Mouse (Mus musculus): ENCODE results near the gene Nkain2. TPM values are rescaled to one million over a fixed set of nuclear protein-coding genes. Genes with fewer than 3 reads are reported as not detected.
"Not testable (repeated sequence)": the region's sequence is repeated elsewhere in the genome, so short reads cannot be mapped to it uniquely, and the experiment has no call there.

The Nkain2 gene
- polyA plus RNA-seq, 1 experiment from 2014 or later = 8.2 TPM

- no peaks in the 10 kb centered on the region for H3K9me3 ChIP-seq (replicated peaks)
Measured at GRCm38 (mm10) chr10:32738989-32739388, 151.3 kb downstream of the Nkain2 start.

DNA sequence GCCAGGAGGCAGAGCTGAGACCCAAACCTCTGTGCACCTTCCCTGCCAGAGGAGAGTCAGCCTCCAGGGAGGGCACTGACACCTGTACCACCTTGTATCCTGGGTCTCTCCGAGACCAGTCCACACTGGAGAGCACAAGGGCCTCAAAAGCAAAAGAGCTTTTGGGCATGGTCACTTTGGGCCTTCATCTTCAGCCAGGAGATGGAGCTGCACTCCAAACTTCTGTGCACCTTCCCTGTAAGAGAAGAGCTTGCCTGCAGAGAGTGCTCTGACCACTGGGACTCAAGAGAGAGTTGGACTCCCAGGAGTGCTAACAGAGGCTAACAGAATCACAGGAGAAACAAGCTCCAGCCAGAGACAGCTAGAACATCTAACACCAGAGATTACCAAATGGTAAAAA is 183.7 kb downstream of the Nkain2 start:
- not testable (repeated sequence) for H3K9ac ChIP-seq; H3K4me2 ChIP-seq; ATAC-seq; H3K4me3 ChIP-seq; H3K27ac ChIP-seq; H3K4me1 ChIP-seq; H3K36me3 ChIP-seq (ENCODE audit: poor library complexity, severe bottlenecking); H3K27me3 ChIP-seq; H3K9me3 ChIP-seq (replicated peaks)
- 81% methylated on average over 1 of the region's 1 CpGs for WGBS

More at GRCm38 (mm10) chr10:32738989-32739388, 151.3 kb downstream of the Nkain2 start:
- H3K4me3 ChIP-seq = no peak overlapping the region
- no peaks in the 10 kb centered on the region for H3K36me3 ChIP-seq (ENCODE audit: poor library complexity, severe bottlenecking)
- no peak overlapping the region for H3K4me2 ChIP-seq
- no peaks in the 10 kb centered on the region for H3K4me1 ChIP-seq
- H3K9ac ChIP-seq = no peak overlapping the region
- ATAC-seq = no peak
- H3K27ac ChIP-seq = no peak overlapping the region
- 80% methylated on average over 2 of the region's 2 CpGs for WGBS
- H3K27me3 ChIP-seq = no peaks in the 10 kb centered on the region

DNA sequence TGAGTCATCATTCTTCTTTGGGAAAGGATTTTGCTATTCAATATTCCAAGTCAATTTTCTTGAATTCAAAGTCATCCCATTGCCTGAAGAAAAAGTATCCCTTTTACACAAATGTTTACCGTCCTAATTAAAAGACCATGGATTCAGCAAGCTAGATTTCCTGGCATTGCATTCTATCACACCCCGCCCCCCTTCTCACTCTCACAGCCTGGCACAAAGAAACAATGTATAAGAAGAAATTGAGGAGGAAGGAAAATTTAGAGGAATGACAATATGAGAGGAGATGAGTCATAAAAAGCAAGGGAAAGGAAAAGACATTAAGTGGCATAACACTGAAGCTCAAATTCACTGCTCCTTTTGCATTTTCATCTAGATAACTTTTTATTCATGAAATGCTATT is 193.6 kb downstream of the Nkain2 start:
- Histone ChIP-seq H3K4me3 (no peak overlapping the region), H3K4me1 (no peaks in the 10 kb centered on the region), H3K9me3 (replicated peaks) (no peaks in the 10 kb centered on the region), H3K36me3 (ENCODE audit: poor library complexity, severe bottlenecking) (no peaks in the 10 kb centered on the region), H3K27me3 (no peaks in the 10 kb centered on the region), H3K27ac (no peak overlapping the region), H3K9ac (no peak overlapping the region), H3K4me2 (no peak overlapping the region)
- WGBS = 81% methylated on average over 2 of the region's 2 CpGs
- ATAC-seq = no peak

DNA sequence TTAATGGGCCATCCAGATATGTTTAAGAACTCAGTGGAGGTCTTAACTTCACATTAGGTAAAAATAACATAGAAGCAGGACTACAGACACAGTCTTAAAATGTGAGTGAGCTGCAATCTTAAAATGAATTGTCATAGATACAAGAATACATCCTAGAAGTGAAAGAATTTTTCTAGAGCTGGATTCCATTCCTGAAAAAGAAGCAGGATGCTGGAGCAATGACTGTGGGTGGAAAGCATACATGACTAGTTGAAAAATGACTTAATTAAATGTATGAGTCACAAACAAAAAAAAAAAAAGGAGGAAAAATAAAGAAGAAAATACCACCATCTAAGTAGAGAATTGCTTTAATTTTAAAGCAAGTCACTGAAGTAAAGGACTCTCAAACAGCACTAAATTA is 205.7 kb downstream of the Nkain2 start:
- ATAC-seq = no peak
- Histone ChIP-seq H3K4me2 (no peak overlapping the region), H3K27ac (no peak overlapping the region), H3K4me1 (no peaks in the 10 kb centered on the region), H3K27me3 (no peaks in the 10 kb centered on the region), H3K4me3 (no peak overlapping the region), H3K9ac (no peak overlapping the region), H3K36me3 (ENCODE audit: poor library complexity, severe bottlenecking) (no peaks in the 10 kb centered on the region), H3K9me3 (replicated peaks) (no peaks in the 10 kb centered on the region)

DNA sequence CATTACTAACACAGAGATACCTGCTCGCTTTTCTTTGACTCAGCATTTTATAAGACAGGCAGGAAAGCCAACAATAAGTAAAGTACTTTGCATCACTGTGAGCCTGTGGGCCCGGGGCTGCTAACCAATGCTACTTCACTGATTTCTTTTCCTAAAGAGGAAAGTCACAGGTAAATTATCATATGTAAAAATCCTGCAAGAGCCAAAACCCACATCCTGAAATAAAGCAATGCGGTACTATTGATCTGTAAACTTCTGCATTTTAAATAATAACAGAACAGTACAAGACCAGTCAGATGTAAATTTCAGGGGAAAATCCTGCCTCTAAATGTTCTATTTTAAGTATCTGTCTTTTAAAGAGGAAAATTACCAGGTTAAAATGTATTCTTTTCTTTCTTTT is 250.0 kb downstream of the Nkain2 start:
- 74% methylated on average over 3 of the region's 3 CpGs for WGBS
- H3K4me3 ChIP-seq = no peak overlapping the region
- H3K36me3 ChIP-seq (ENCODE audit: poor library complexity, severe bottlenecking) = no peaks in the 10 kb centered on the region
- H3K9ac ChIP-seq = no peak overlapping the region
- no peaks in the 10 kb centered on the region for H3K9me3 ChIP-seq (replicated peaks)
- H3K4me2 ChIP-seq = no peak overlapping the region
- H3K4me1 ChIP-seq = no peaks in the 10 kb centered on the region
- no peaks in the 10 kb centered on the region for H3K27me3 ChIP-seq
- no peak overlapping the region for H3K27ac ChIP-seq
- no peak for ATAC-seq

DNA sequence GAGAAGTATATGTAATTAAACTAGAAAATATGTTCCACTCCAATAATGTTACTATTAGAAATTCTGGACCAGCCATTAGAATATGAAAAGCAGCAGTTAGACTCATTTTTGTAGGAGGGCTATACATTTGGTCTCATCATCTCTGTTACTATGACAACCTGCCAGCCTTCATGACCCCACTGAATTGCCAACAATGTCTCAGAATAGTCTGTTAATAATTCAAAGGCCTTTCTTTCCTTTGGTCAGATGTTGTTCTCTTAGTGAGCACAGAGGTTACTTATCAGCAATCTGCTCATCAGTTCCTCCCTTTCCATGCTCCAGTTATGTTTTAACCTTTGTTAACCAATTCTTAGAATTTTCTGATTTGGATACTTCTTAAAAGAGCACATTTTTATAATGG is 251.1 kb downstream of the Nkain2 start:
- no peaks in the 10 kb centered on the region for H3K36me3 ChIP-seq (ENCODE audit: poor library complexity, severe bottlenecking)
- no peak for ATAC-seq

DNA sequence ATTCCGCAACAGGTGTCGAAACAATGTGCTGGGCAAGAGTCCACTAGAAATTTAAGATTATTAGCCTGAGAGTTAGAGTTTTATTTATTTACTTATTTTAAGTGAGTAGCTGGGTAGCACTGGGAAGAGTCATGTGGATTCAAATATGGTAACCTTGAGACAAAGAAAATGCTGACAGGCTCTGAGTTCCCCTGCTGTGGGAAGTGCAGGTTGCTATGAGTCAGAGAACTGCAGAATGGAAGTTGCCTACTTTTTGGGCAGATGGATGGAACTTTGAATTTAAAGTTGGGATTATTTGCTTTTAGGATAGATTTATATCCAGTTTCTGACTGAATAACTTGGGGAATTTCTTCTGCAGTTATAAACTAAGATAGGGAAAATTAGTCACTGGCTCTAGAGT is 259.2 kb downstream of the Nkain2 start:
- Histone ChIP-seq H3K9me3 (replicated peaks) (no peaks in the 10 kb centered on the region), H3K4me3 (no peak overlapping the region), H3K9ac (no peak overlapping the region), H3K4me1 (no peaks in the 10 kb centered on the region), H3K27me3 (no peaks in the 10 kb centered on the region), H3K4me2 (no peak overlapping the region), H3K27ac (no peak overlapping the region), H3K36me3 (ENCODE audit: poor library complexity, severe bottlenecking) (no peaks in the 10 kb centered on the region)
- 90% methylated on average over 2 of the region's 2 CpGs for WGBS
- no peak for ATAC-seq

More for the DNA sequence above, 251.1 kb downstream of the Nkain2 start:
- H3K27ac ChIP-seq = no peak overlapping the region
- H3K4me1 ChIP-seq = no peaks in the 10 kb centered on the region
- no peak overlapping the region for H3K4me3 ChIP-seq
- no peaks in the 10 kb centered on the region for H3K9me3 ChIP-seq (replicated peaks)
- H3K27me3 ChIP-seq = no peaks in the 10 kb centered on the region
- no peak overlapping the region for H3K9ac ChIP-seq
- no peak overlapping the region for H3K4me2 ChIP-seq

DNA sequence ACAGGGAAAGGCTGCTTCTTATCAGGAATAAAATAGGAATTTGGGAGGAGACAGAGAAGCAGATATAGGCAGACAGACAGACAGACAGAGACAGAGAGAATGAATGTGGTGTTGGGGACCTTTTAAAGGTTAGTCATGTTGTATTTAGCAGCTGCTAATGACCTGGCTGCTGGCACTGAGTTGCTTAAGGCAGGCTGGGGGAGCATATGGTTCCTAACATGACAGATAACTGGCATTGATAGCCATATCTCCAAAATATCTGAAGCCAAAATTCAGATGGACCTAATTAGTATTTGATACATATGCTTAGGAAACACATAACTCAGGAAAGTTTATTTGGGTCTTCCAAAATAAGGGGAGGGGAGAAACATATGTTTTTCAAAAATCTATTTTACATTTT is 285.8 kb downstream of the Nkain2 start:
- Histone ChIP-seq H3K4me3 (no peak overlapping the region), H3K9ac (no peak overlapping the region), H3K27me3 (no peaks in the 10 kb centered on the region), H3K27ac (no peak overlapping the region), H3K4me1 (no peaks in the 10 kb centered on the region), H3K9me3 (replicated peaks) (no peaks in the 10 kb centered on the region), H3K36me3 (ENCODE audit: poor library complexity, severe bottlenecking) (no peaks in the 10 kb centered on the region), H3K4me2 (no peak overlapping the region)
- ATAC-seq = no peak

GRCm38 (mm10) chr10:32602798-32603197 is 287.5 kb downstream of the Nkain2 start:
- H3K27me3 ChIP-seq = no peaks in the 10 kb centered on the region
- ATAC-seq = no peak
- no peak overlapping the region for H3K9ac ChIP-seq
- H3K4me2 ChIP-seq = no peak overlapping the region
- no peak overlapping the region for H3K4me3 ChIP-seq
- no peak overlapping the region for H3K27ac ChIP-seq
- no peaks in the 10 kb centered on the region for H3K9me3 ChIP-seq (replicated peaks)
- no peaks in the 10 kb centered on the region for H3K36me3 ChIP-seq (ENCODE audit: poor library complexity, severe bottlenecking)
- WGBS = 79% methylated on average over 4 of the region's 4 CpGs
- H3K4me1 ChIP-seq = no peaks in the 10 kb centered on the region

- H3K4me3 ChIP-seq = no peak overlapping the region
- WGBS = 79% methylated on average over 2 of the region's 2 CpGs
- no peak for ATAC-seq
- H3K4me2 ChIP-seq = no peak overlapping the region
- no peaks in the 10 kb centered on the region for H3K27me3 ChIP-seq
- no peaks in the 10 kb centered on the region for H3K4me1 ChIP-seq
- H3K36me3 ChIP-seq (ENCODE audit: poor library complexity, severe bottlenecking) = no peaks in the 10 kb centered on the region
- no peak overlapping the region for H3K9ac ChIP-seq
- no peaks in the 10 kb centered on the region for H3K9me3 ChIP-seq (replicated peaks)
- H3K27ac ChIP-seq = no peak overlapping the region
Measured at GRCm38 (mm10) chr10:32594998-32595397, 295.3 kb downstream of the Nkain2 start.

- Histone ChIP-seq H3K4me2 (no peak overlapping the region), H3K9me3 (replicated peaks) (no peaks in the 10 kb centered on the region), H3K27ac (no peak overlapping the region), H3K27me3 (no peaks in the 10 kb centered on the region), H3K36me3 (ENCODE audit: poor library complexity, severe bottlenecking) (no peaks in the 10 kb centered on the region), H3K4me3 (no peak overlapping the region), H3K9ac (no peak overlapping the region), H3K4me1 (peaks cover 5% of the 10 kb centered on the region; the same call in 1 of the 2 replicates)
- WGBS = 15% methylated on average over 3 of the region's 3 CpGs
- ATAC-seq = peak; percentile 75
Measured at GRCm38 (mm10) chr10:32577276-32577580, 313.0 kb downstream of the Nkain2 start.

GRCm38 (mm10) chr10:32576559-32577275 is 313.5 kb downstream of the Nkain2 start:
- H3K9ac ChIP-seq = no peak overlapping the region
- no peak overlapping the region for H3K4me2 ChIP-seq
- 8% methylated on average over 2 of the region's 2 CpGs for WGBS
- ATAC-seq = peak; percentile 21; the same call in 1 of the 2 replicates
- no peak overlapping the region for H3K4me3 ChIP-seq
- H3K36me3 ChIP-seq (ENCODE audit: poor library complexity, severe bottlenecking) = no peaks in the 10 kb centered on the region
- peaks cover 5% of the 10 kb centered on the region; the same call in 1 of the 2 replicates for H3K4me1 ChIP-seq
- no peak overlapping the region for H3K27ac ChIP-seq
- no peaks in the 10 kb centered on the region for H3K27me3 ChIP-seq
- no peaks in the 10 kb centered on the region for H3K9me3 ChIP-seq (replicated peaks)

GRCm38 (mm10) chr10:32557673-32558072 is 332.6 kb downstream of the Nkain2 start:
- no peak for ATAC-seq
- Histone ChIP-seq H3K9me3 (replicated peaks) (no peaks in the 10 kb centered on the region), H3K27me3 (no peaks in the 10 kb centered on the region), H3K9ac (no peak overlapping the region), H3K36me3 (ENCODE audit: poor library complexity, severe bottlenecking) (no peaks in the 10 kb centered on the region), H3K4me2 (no peak overlapping the region), H3K4me3 (no peak overlapping the region), H3K4me1 (no peaks in the 10 kb centered on the region), H3K27ac (no peak overlapping the region)
- 73% methylated on average over 3 of the region's 3 CpGs for WGBS

All from forebrain, embryonic 13.5 days (tissue).